Mouse (Mus musculus): ENCODE measurements around the gene Hipk2.

DNA sequence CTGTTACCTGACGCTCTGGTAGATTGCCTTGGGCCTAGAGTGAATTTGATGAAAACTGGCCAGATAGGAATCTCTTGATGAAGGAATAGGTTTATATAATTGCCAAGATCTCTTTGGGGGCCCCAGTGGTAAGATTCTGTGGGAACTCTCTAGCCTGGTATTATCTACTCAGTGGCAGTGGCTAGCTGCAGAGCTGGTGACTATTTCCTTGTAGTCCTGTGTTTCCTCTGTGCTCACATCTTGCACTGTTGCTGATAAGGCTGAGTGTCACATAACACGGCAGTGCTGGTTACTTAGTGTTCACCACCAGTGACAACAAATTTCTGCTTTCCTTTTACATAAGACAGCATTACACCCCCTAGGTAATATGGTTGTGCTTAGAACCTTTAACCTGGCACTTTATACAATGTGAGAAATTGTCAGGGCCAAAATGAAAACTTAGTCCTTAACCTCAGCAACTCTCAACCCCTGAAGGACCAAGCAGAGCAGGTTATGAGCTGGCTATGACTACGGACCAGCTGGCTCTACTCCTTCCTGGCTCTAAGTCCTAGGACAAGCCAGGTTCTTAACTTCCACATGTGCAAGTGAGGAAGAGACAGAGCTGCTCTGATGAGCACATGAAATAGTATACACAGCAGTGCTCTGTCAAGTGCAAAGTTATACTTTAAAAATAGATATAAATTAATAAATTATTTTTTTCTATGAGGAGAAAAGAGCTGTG is 80.7 kb downstream of the Hipk2 start:
- TF ChIP-seq CTCF (IDR thresholded peaks at IDR 0.05; ENCODE audit: extremely low read depth, insufficient read depth, low read length), result no peak
- TF ChIP-seq POLR2A (IDR thresholded peaks at IDR 0.05; ENCODE audit: extremely low read depth, insufficient read depth, low read length), result no peak
